Mouse (Mus musculus) telencephalon, adult 2 months (tissue): ENCODE measurements around the gene Scyl1.

ENCODE experiments used
- DNase-seq: peaks from one replicate; pipeline ENCODE4 v3.0.0-alpha.2; 2011; ENCODE audit warnings: low read depth, low spot score

The Scyl1 gene

DNA sequence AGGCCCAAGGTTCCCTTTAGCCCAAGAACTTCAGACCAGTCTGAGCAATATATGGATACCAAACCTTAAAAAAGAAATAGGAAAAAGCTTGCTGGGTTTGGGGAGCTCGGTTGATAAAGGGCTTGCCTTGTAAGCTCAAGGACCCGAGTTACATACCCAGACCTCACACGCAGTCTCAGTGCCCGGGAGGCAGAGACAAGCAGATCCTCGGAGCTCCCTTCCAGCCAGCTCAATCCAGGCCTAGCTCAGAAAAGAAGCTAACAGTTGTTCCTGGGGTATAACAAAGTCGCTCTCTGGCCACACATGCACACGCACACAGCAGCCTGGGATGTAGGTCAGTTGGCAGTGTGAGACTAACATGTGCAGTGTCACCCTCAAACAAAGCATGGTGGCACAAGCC lies 16.7 kb upstream of the Scyl1 start:
- DNase-seq: no peak

GRCm38 (mm10) chr19:5787128-5787635 lies 16.0 kb upstream of the Scyl1 start:
- no peak for DNase-seq

GRCm38 (mm10) chr19:5786441-5787114 lies 15.4 kb upstream of the Scyl1 start:
- no peak for DNase-seq

GRCm38 (mm10) chr19:5784958-5785577 lies 13.8 kb upstream of the Scyl1 start:
- no peak for DNase-seq

DNA sequence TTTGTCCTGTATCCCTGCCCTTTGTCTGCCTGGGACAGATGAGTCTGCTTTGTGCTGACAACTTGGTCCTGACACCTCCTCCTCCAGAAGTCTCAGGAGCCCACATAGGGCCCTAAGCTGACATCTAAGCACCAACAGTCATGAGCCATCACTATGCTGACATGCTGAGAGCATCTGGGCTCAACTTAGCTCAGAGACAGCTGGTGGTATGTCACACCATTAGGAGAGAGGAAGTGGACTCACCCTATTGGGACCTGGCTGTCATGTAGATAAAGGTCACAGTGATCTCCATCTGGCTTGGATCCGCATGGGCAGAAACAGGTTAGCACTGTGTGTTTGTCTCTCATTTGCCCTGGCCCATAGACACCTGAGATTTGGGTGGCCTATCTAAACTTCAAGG lies 10.9 kb upstream of the Scyl1 start:
- DNase-seq: no peak

DNA sequence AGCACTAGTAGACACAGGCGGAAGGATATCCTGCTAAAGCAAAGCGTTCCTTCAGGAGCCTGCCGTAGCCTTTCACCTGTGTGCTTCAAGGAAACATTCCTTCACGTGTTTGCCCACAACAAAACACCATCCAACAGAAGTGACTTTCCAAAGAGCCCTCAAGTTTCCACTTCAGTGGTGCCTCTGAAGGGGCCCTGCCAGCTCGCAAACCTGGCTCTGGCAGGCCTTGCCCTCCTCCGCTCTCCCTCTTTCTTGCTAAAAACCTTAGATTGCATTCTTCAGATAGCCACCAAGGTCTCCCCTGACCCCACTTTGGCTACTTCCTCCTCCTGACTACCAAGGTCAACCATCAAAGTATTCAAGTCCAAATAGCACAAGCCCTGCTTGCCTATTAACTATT lies 10.3 kb upstream of the Scyl1 start:
- no peak for DNase-seq

GRCm38 (mm10) chr19:5780203-5780602 lies 9.0 kb upstream of the Scyl1 start:
- DNase-seq: no peak

DNA sequence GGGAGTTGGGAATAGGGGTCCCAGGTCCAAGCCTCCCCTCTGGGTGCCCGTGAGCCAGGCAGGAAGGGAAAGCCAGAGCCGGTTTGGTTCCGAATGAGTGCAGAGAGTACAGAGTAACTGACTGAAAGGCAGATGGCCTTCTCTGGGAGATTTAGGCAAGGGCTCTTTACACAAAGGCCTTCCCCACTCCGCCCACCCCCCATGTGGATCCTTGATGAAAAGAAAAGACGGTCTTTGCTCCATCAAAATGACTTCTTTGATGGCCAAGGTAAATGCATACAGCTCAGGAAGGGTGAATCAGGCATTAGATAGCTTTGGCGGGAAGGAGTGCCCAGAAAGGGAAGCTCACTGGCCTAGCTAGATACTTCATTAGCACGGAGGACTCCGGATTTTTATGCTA lies 7.1 kb upstream of the Scyl1 start:
- DNase-seq: no peak

GRCm38 (mm10) chr19:5777387-5778032 lies 6.3 kb upstream of the Scyl1 start:
- no peak for DNase-seq

DNA sequence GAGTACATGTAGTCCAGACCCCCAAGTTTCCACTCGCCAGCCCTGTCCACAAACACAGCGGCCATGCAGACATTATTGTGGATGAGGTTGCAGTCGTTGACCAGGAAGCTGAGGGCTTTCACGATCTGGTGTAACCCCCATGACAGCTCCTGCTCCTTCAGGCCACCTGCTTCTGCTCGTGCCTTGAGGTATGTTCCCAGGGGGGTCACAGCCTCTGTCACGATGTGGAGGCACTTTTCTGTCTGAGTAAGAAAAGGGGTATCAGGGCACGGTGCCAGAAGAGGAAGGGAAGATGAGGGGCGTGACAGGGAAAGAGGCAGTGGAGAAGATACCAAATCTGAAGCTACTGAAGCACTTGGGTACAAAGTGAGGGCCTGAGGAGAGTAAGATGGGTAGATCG lies 908 bp downstream of the Scyl1 start:
- DNase-seq: no peak

DNA sequence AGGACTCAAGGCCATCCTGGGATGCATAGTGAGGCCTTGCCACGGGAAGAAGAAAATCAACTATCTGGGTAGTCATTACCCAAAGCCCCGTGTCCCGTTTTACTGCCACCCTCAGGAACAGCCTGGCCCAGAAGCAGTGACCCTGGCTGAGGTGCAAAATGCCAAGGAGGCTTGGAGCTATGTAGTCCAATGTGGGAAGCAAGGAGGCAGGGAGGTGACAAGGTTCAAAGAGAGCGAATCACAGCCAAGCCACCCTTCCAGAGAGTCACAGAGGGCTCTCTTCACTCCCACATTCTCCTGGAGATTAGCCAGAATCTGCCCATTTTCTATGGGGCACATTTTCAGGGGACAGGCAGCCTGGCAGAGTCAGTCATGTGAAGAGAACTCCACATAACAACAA lies 3.9 kb downstream of the Scyl1 start:
- DNase-seq: no peak

DNA sequence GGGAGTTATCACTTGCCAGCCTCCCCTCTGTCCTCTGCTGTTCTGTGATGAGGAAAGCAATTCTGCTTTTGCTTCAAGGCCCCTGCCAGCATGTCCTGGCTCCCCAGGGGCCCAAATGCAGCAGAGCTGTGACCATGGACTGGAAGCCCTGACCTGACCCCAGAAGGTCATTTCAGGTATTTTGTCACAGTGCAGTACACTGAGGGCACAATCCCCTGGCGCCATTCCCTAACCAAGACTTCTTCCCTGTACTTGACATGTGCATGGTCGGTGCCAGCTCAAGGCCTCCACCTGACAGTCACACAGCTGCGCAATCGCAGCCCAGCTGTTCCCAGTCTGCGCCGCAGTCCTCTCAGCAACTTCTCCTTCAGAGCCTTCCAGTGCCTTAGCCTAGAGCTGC lies 8.1 kb downstream of the Scyl1 start:
- DNase-seq: no peak

GRCm38 (mm10) chr19:5758878-5759403 lies 12.3 kb downstream of the Scyl1 start:
- DNase-seq: no peak

- no peak for DNase-seq
Observed at GRCm38 (mm10) chr19:5756991-5757636, 14.1 kb downstream of the Scyl1 start.

- peak; percentile 89 for DNase-seq
Observed at GRCm38 (mm10) chr19:5756321-5756985, 14.8 kb downstream of the Scyl1 start.

GRCm38 (mm10) chr19:5751742-5752141 lies 19.5 kb downstream of the Scyl1 start:
- no peak for DNase-seq

- DNase-seq: no peak
Observed at GRCm38 (mm10) chr19:5750951-5751350, 20.3 kb downstream of the Scyl1 start.

- DNase-seq: peak; percentile 50
Observed at GRCm38 (mm10) chr19:5749476-5749875, 21.7 kb downstream of the Scyl1 start.

- no peak for DNase-seq
Observed at GRCm38 (mm10) chr19:5746907-5747363, 24.3 kb downstream of the Scyl1 start.

GRCm38 (mm10) chr19:5745756-5746710 lies 25.2 kb downstream of the Scyl1 start:
- no peak for DNase-seq
